Mouse (Mus musculus): ENCODE results near the gene Tspan18. TPM values are rescaled to one million over a fixed set of nuclear protein-coding genes. Genes with fewer than 3 reads are reported as not detected.

The Tspan18 gene
- polyA plus RNA-seq, 1 experiment from 2014 or later = 20.7 TPM

DNA sequence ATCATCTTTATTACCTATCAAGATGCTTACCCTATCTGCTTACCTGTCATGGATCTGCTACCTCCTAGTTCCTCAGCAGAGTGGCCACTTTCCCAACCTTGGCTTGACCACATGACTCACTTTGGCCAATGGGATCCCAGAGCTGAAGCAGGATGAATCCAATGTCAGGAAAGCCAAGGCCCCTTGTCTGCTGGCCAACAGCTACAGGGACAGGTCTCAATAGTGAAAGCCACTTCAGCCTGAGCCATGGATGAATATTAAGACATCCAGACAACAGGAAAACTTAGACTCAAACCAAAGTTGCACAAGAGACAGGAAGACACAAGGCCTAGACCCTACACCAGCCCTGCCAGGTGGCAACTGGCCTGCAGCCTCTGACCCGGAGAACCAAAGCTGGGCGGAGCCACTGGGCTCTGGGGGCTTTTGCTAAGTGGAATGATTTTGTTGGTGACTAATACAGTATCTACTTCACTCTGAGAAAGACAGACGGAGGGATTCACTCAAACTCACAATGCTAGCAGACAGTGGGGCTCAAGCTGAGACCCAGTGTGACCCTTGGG, 65.5 kb downstream of the Tspan18 start:
- peak overlapping the region; percentile 24; the same call in 1 of the 2 replicates for H3K27ac ChIP-seq (replicated peaks)

GRCm38 (mm10) chr2:93267791-93268190, 66.5 kb downstream of the Tspan18 start:
- peaks cover 52% of the 10 kb centered on the region for H3K4me1 ChIP-seq
- DNase-seq (ENCODE audit: low spot score) = no peak
- no peak overlapping the region for H3K4me3 ChIP-seq
- H3K36me3 ChIP-seq (replicated peaks) = no peaks in the 10 kb centered on the region
- 46% methylated on average over 4 of the region's 4 CpGs for WGBS
- H3K27me3 ChIP-seq (replicated peaks; ENCODE audit: low read depth, poor library complexity, severe bottlenecking) = no peaks in the 10 kb centered on the region
- H3K27ac ChIP-seq (replicated peaks) = peak overlapping the region; percentile 48
- no peaks in the 10 kb centered on the region for H3K9me3 ChIP-seq

More for the DNA sequence above, 65.5 kb downstream of the Tspan18 start:
- Histone ChIP-seq H3K27me3 (replicated peaks; ENCODE audit: low read depth, poor library complexity, severe bottlenecking) (no peaks in the 10 kb centered on the region), H3K4me3 (no peak overlapping the region), H3K36me3 (replicated peaks) (no peaks in the 10 kb centered on the region), H3K9me3 (no peaks in the 10 kb centered on the region), H3K4me1 (peaks cover 57% of the 10 kb centered on the region)
- WGBS = 86% methylated on average over 3 of the region's 3 CpGs
- DNase-seq (ENCODE audit: low spot score) = no peak

- Histone ChIP-seq H3K4me1 (peaks cover 60% of the 10 kb centered on the region), H3K4me3 (no peak overlapping the region), H3K9me3 (no peaks in the 10 kb centered on the region), H3K27ac (replicated peaks) (no peak overlapping the region), H3K36me3 (replicated peaks) (no peaks in the 10 kb centered on the region), H3K27me3 (replicated peaks; ENCODE audit: low read depth, poor library complexity, severe bottlenecking) (no peaks in the 10 kb centered on the region)
- WGBS = 64% methylated on average over 7 of the region's 7 CpGs
- no peak for DNase-seq (ENCODE audit: low spot score)
These were observed 67.6 kb downstream of the Tspan18 start for GRCm38 (mm10) chr2:93266565-93267169.

DNA sequence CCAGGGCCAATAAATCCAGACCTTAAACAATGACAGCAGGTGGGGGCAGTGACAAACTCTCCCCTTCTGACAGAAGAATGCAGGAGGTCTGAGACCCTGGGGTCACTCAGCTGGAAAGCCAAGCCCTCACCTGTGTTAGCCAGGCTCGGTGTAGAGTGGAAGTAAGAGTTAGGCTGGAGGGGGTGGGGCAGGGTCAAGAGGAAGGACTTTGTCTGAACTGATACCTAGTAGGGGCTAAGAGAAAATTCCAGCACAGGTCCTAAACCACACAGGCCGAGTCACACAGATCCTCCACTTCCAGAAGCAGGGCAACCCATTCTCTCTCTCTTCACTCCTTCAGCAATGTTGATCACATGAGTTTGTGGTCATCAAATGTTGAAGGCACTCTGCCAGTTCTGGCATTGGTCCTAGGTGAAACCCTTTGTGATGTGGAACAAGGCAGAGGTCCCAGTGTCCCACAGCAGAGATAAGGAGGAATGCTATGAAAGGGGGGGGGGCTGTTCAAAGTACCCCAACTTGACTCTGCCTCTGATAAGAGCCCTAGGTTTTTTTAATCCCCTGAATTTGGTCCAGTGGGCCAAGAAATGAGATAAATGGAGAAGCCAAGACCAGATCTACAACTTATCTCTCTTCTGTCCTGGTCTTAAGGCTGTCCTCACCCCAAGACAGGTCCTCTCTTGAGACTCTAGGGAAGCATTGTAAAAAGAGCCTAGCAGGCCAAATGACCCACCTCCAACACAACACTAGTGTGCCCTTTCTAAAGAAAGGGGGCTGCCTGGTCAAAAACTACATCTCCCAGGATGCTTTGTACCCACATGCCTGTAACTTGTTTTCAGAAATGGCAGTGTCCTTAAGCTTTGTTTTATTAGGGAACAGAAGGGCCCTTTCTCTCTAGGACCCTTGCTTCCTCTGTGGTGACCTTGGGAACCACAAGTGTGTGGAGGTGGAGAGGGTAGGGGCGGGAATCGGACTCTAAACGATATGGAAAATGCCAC, 71.7 kb downstream of the Tspan18 start:
- no peaks in the 10 kb centered on the region for H3K9me3 ChIP-seq
- WGBS = 70% methylated on average over 5 of the region's 5 CpGs
- 0 out of 2 replicates have a peak overlapping the region, but pooled peaks have one; percentile 35 for H3K27ac ChIP-seq (replicated peaks)
- H3K4me3 ChIP-seq = no peak overlapping the region
- no peaks in the 10 kb centered on the region for H3K36me3 ChIP-seq (replicated peaks)
- peaks cover 53% of the 10 kb centered on the region for H3K4me1 ChIP-seq
- DNase-seq (ENCODE audit: low spot score) = no peak
- no peaks in the 10 kb centered on the region for H3K27me3 ChIP-seq (replicated peaks; ENCODE audit: low read depth, poor library complexity, severe bottlenecking)

- H3K27ac ChIP-seq (replicated peaks) = peak overlapping the region; percentile 46
- no peak for DNase-seq (ENCODE audit: low spot score)
- no peak overlapping the region for H3K4me3 ChIP-seq
- H3K27me3 ChIP-seq (replicated peaks; ENCODE audit: low read depth, poor library complexity, severe bottlenecking) = no peaks in the 10 kb centered on the region
- peaks cover 53% of the 10 kb centered on the region for H3K4me1 ChIP-seq
- no peaks in the 10 kb centered on the region for H3K9me3 ChIP-seq
- no peaks in the 10 kb centered on the region for H3K36me3 ChIP-seq (replicated peaks)
- WGBS = 59% methylated on average over 6 of the region's 6 CpGs
These were observed 72.6 kb downstream of the Tspan18 start for GRCm38 (mm10) chr2:93261521-93262290.

DNA sequence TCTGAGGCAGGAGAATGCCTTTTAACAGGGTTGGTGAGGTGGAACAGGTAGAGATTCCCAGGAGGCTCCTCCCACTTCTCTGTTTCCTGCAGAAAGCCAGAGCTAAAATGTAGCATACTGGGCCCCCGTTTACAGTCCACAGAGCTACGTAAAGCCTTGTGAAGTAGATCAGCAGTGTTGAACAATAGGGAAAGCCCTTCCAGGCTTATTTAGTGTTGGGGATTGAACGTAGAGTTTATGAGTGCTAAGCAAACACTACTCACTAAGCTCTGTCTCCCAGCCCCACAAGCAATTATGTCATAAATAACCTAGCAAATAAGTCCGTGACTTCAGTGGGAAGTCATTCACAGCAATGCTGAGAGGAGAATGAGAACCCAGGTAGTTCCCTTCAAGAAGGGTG, 76.7 kb downstream of the Tspan18 start:
- no peak for DNase-seq (ENCODE audit: low spot score)
- H3K36me3 ChIP-seq (replicated peaks) = no peaks in the 10 kb centered on the region
- H3K4me3 ChIP-seq = no peak overlapping the region
- peak overlapping the region; percentile 61; the same call in 1 of the 2 replicates for H3K27ac ChIP-seq (replicated peaks)
- H3K9me3 ChIP-seq = no peaks in the 10 kb centered on the region
- H3K4me1 ChIP-seq = peaks cover 58% of the 10 kb centered on the region
- 72% methylated on average over 4 of the region's 4 CpGs for WGBS
- no peaks in the 10 kb centered on the region for H3K27me3 ChIP-seq (replicated peaks; ENCODE audit: low read depth, poor library complexity, severe bottlenecking)

GRCm38 (mm10) chr2:93256735-93257405, 77.4 kb downstream of the Tspan18 start:
- Histone ChIP-seq H3K27me3 (replicated peaks; ENCODE audit: low read depth, poor library complexity, severe bottlenecking) (no peaks in the 10 kb centered on the region), H3K27ac (replicated peaks) (peak overlapping the region; percentile 44), H3K4me3 (no peak overlapping the region), H3K4me1 (peaks cover 55% of the 10 kb centered on the region), H3K9me3 (no peaks in the 10 kb centered on the region), H3K36me3 (replicated peaks) (no peaks in the 10 kb centered on the region)
- DNase-seq (ENCODE audit: low spot score) = no peak
- 73% methylated on average over 8 of the region's 8 CpGs for WGBS

DNA sequence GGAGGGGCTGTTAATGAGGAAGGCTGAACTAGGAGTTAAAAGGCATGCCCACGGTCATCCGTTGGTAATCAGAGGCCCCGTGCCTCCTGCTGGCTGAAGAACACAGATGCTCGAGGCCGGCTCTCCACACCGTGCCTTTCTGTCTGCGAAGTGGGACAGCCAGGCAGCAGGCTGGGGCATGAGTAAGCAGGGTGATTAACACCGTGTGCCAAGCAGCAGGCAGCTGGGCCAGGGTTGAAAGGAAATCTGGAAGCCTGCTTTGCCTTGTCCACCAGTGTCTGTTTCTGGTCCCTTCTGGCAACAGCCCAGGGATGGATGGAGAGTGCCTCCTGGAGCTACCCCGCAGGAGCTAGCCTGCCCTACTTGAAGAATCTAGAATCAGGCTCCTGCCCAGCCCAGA, 81.9 kb downstream of the Tspan18 start:
- Histone ChIP-seq H3K27ac (replicated peaks) (no peak overlapping the region), H3K27me3 (replicated peaks; ENCODE audit: low read depth, poor library complexity, severe bottlenecking) (no peaks in the 10 kb centered on the region)
- 46% methylated on average over 9 of the region's 9 CpGs for WGBS

GRCm38 (mm10) chr2:93250611-93251010, 83.7 kb downstream of the Tspan18 start:
- WGBS = 92% methylated on average over 7 of the region's 7 CpGs
- Histone ChIP-seq H3K4me3 (no peak overlapping the region), H3K36me3 (replicated peaks) (no peaks in the 10 kb centered on the region), H3K4me1 (peaks cover 34% of the 10 kb centered on the region), H3K27ac (replicated peaks) (no peak overlapping the region), H3K27me3 (replicated peaks; ENCODE audit: low read depth, poor library complexity, severe bottlenecking) (no peaks in the 10 kb centered on the region), H3K9me3 (no peaks in the 10 kb centered on the region)
- DNase-seq (ENCODE audit: low spot score) = no peak

More for the DNA sequence above, 81.9 kb downstream of the Tspan18 start:
- peaks cover 47% of the 10 kb centered on the region for H3K4me1 ChIP-seq
- H3K36me3 ChIP-seq (replicated peaks) = no peaks in the 10 kb centered on the region
- H3K4me3 ChIP-seq = no peak overlapping the region
- H3K9me3 ChIP-seq = no peaks in the 10 kb centered on the region
- no peak for DNase-seq (ENCODE audit: low spot score)

- no peak overlapping the region for H3K27ac ChIP-seq (replicated peaks)
- no peaks in the 10 kb centered on the region for H3K27me3 ChIP-seq (replicated peaks; ENCODE audit: low read depth, poor library complexity, severe bottlenecking)
- H3K4me3 ChIP-seq = no peak overlapping the region
- DNase-seq (ENCODE audit: low spot score) = no peak
- H3K4me1 ChIP-seq = peaks cover 27% of the 10 kb centered on the region
- WGBS = 71% methylated on average over 6 of the region's 6 CpGs
- no peaks in the 10 kb centered on the region for H3K9me3 ChIP-seq
- no peaks in the 10 kb centered on the region for H3K36me3 ChIP-seq (replicated peaks)
These were observed 85.2 kb downstream of the Tspan18 start for GRCm38 (mm10) chr2:93249058-93249457.

GRCm38 (mm10) chr2:93244090-93244443, 90.2 kb downstream of the Tspan18 start:
- WGBS = 82% methylated on average over 8 of the region's 8 CpGs
- Histone ChIP-seq H3K36me3 (replicated peaks) (no peaks in the 10 kb centered on the region), H3K4me1 (peaks cover 11% of the 10 kb centered on the region), H3K27ac (replicated peaks) (no peak overlapping the region), H3K27me3 (replicated peaks; ENCODE audit: low read depth, poor library complexity, severe bottlenecking) (no peaks in the 10 kb centered on the region), H3K9me3 (no peaks in the 10 kb centered on the region), H3K4me3 (no peak overlapping the region)
- no peak for DNase-seq (ENCODE audit: low spot score)
